Mouse (Mus musculus): Measurements from ENCODE around the gene Igf1r.

GRCm38 (mm10) chr7:68259523-68260081 is 307.0 kb downstream of the Igf1r start:
- TF ChIP-seq CTCF (IDR thresholded peaks at IDR 0.05; ENCODE audit: control insufficient read depth, insufficient read depth, insufficient read length) (no peak), MYOD1 (IDR thresholded peaks at IDR 0.05; ENCODE audit: control insufficient read depth, insufficient read length, low read depth) (no peak), USF1 (IDR thresholded peaks at IDR 0.05; ENCODE audit: low read depth) (no peak), FOSL1 (IDR thresholded peaks at IDR 0.05; ENCODE audit: insufficient read depth, low read length, poor library complexity, severe bottlenecking) (no peak), MAX (IDR thresholded peaks at IDR 0.05) (no peak), MYOG (IDR thresholded peaks at IDR 0.05; ENCODE audit: control insufficient read depth, extremely low read depth, insufficient read length) (no peak)
